Mouse (Mus musculus): ENCODE results near the gene Zfp1. TPM values are rescaled to one million over a fixed set of nuclear protein-coding genes. Genes with fewer than 3 reads are reported as not detected.

Zfp1 gene
- polyA plus RNA-seq, 1 experiment = 5.3 TPM

DNA sequence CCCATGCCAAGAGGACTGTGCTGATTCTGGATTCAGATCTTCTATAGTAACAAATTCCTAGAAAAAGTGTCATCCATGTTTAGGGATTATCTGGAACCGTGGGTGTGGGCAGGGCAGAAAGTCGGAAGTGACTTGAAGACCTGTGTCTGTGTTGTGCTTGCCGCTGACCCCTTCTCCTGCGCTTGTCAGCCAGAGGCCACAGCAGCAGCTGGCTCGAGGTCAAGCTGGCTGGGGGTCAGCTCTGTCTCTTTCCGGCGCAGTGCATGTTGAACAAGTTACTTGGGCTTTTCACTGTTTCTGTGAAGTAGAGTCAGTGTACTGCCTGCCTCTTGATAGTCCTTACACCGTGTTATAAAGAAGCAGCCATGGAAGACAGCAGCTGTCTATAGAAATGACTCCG is 36.2 kb upstream of the Zfp1 start:
- H3K4me2 ChIP-seq (ENCODE audit: low read depth) = no peak overlapping the region
- no peak overlapping the region for H3ac ChIP-seq (ENCODE audit: control insufficient read depth, insufficient read length)
- H3K79me2 ChIP-seq (ENCODE audit: control insufficient read depth, insufficient read depth) = peaks cover 56% of the 10 kb centered on the region
- H3K27me3 ChIP-seq (ENCODE audit: control insufficient read depth, insufficient read depth, insufficient read length) = no peaks in the 10 kb centered on the region
- H3K36me3 ChIP-seq (ENCODE audit: control insufficient read depth, insufficient read depth) = peaks cover under 1% of the 10 kb centered on the region
- TF ChIP-seq POLR2A (IDR thresholded peaks at IDR 0.05; ENCODE audit: insufficient read length, low read depth) (no peak), REST (IDR thresholded peaks at IDR 0.05; ENCODE audit: insufficient read depth, insufficient read length) (no peak), USF1 (IDR thresholded peaks at IDR 0.05; ENCODE audit: low read depth) (no peak), MYOD1 (IDR thresholded peaks at IDR 0.05; ENCODE audit: control insufficient read depth in 1 of 3, insufficient read length in 2 of 3, low read depth in 2 of 3) (no peak), MAX (IDR thresholded peaks at IDR 0.05; ENCODE audit: low read depth) (no peak), E2F4 (IDR thresholded peaks at IDR 0.05; ENCODE audit: insufficient read depth) (no peak), CEBPB (IDR thresholded peaks at IDR 0.05; ENCODE audit: insufficient read depth, poor library complexity, severe bottlenecking) (no peak), TCF3 (IDR thresholded peaks at IDR 0.05; ENCODE audit: insufficient read length, low read depth) (no peak), MYOG (IDR thresholded peaks at IDR 0.05; ENCODE audit: control insufficient read depth in 1 of 3, insufficient read depth in 1 of 3, insufficient read length in 2 of 3, low read depth in 2 of 3) (no peak), SRF (IDR thresholded peaks at IDR 0.05; ENCODE audit: control insufficient read depth, insufficient read length, low read depth) (no peak), POLR2AphosphoS2 (IDR thresholded peaks at IDR 0.05; ENCODE audit: insufficient read length, low read depth) (no peak), TCF12 (IDR thresholded peaks at IDR 0.05; ENCODE audit: insufficient read depth, poor library complexity, severe bottlenecking) (no peak)
- no peak overlapping the region for H3K4me3 ChIP-seq

DNA sequence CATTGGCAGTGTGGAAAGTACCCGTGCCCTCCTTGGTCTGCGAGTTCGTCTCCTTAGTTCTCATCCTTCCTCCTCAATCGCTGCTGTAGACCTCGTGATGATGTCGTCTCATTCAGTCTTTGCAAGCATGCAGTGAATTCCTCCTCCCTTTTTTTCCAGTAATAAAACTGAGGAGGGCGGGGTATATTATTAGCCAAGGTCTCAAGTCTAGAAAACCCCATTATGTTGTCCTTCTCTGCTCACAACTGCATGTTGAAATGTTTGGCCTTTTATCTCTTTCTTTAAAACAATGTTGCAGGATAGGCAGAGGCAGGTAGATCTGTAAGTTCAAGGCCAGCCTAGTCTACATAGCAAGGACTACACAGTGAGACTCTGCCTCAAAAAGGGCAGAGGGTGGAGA is 35.8 kb upstream of the Zfp1 start:
- Histone ChIP-seq H3K4me2 (ENCODE audit: low read depth) (no peak overlapping the region), H3K27me3 (ENCODE audit: control insufficient read depth, insufficient read depth, insufficient read length) (no peaks in the 10 kb centered on the region), H3K36me3 (ENCODE audit: control insufficient read depth, insufficient read depth) (peaks cover 4% of the 10 kb centered on the region), H3K79me2 (ENCODE audit: control insufficient read depth, insufficient read depth) (peaks cover 51% of the 10 kb centered on the region), H3K4me3 (no peak overlapping the region), H3ac (ENCODE audit: control insufficient read depth, insufficient read length) (no peak overlapping the region)
- TF ChIP-seq E2F4 (IDR thresholded peaks at IDR 0.05; ENCODE audit: insufficient read depth) (no peak), SRF (IDR thresholded peaks at IDR 0.05; ENCODE audit: control insufficient read depth, insufficient read length, low read depth) (no peak), TCF12 (IDR thresholded peaks at IDR 0.05; ENCODE audit: insufficient read depth, poor library complexity, severe bottlenecking) (no peak), MYOD1 (IDR thresholded peaks at IDR 0.05; ENCODE audit: control insufficient read depth in 1 of 3, insufficient read length in 2 of 3, low read depth in 2 of 3) (no peak), POLR2A (IDR thresholded peaks at IDR 0.05; ENCODE audit: insufficient read length, low read depth) (no peak), CEBPB (IDR thresholded peaks at IDR 0.05; ENCODE audit: insufficient read depth, poor library complexity, severe bottlenecking) (no peak), TCF3 (IDR thresholded peaks at IDR 0.05; ENCODE audit: insufficient read length, low read depth) (no peak), MAX (IDR thresholded peaks at IDR 0.05; ENCODE audit: low read depth) (no peak), REST (IDR thresholded peaks at IDR 0.05; ENCODE audit: insufficient read depth, insufficient read length) (no peak), MYOG (IDR thresholded peaks at IDR 0.05; ENCODE audit: control insufficient read depth in 1 of 3, insufficient read depth in 1 of 3, insufficient read length in 2 of 3, low read depth in 2 of 3) (no peak), POLR2AphosphoS2 (IDR thresholded peaks at IDR 0.05; ENCODE audit: insufficient read length, low read depth) (no peak), USF1 (IDR thresholded peaks at IDR 0.05; ENCODE audit: low read depth) (no peak)

DNA sequence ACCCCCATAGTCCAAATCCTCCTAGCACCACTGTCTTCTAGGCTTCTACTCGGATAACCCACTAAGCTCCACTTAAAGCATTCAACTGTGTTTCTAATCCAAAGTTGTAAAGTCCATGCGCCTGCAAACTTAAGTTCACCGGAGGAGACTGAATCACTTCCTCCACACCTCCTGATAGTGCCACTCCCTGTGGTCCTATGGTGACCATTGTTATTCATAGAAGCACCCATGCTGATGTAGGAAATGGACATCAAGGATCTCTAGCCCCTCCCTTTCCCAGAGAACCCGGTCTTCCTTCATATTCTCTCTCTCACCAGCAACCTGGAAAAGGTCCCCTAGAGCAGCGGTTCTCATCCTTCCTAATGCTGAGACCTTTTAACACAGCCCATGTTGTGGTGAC is 30.0 kb upstream of the Zfp1 start:
- H3K36me3 ChIP-seq (ENCODE audit: control insufficient read depth, insufficient read depth) = peaks cover 4% of the 10 kb centered on the region
- no peak for TF ChIP-seq POLR2A (IDR thresholded peaks at IDR 0.05; ENCODE audit: insufficient read length, low read depth)
- TF ChIP-seq MAX (IDR thresholded peaks at IDR 0.05; ENCODE audit: low read depth) = no peak
- TF ChIP-seq TCF12 (IDR thresholded peaks at IDR 0.05; ENCODE audit: insufficient read depth, poor library complexity, severe bottlenecking) = no peak
- no peak for TF ChIP-seq TCF3 (IDR thresholded peaks at IDR 0.05; ENCODE audit: insufficient read length, low read depth)
- no peak for TF ChIP-seq MYOG (IDR thresholded peaks at IDR 0.05; ENCODE audit: control insufficient read depth in 1 of 3, insufficient read depth in 1 of 3, insufficient read length in 2 of 3, low read depth in 2 of 3)
- no peak for TF ChIP-seq CEBPB (IDR thresholded peaks at IDR 0.05; ENCODE audit: insufficient read depth, poor library complexity, severe bottlenecking)
- no peak for TF ChIP-seq USF1 (IDR thresholded peaks at IDR 0.05; ENCODE audit: low read depth)
- no peak for TF ChIP-seq REST (IDR thresholded peaks at IDR 0.05; ENCODE audit: insufficient read depth, insufficient read length)
- TF ChIP-seq POLR2AphosphoS2 (IDR thresholded peaks at IDR 0.05; ENCODE audit: insufficient read length, low read depth) = no peak
- TF ChIP-seq SRF (IDR thresholded peaks at IDR 0.05; ENCODE audit: control insufficient read depth, insufficient read length, low read depth) = no peak

DNA sequence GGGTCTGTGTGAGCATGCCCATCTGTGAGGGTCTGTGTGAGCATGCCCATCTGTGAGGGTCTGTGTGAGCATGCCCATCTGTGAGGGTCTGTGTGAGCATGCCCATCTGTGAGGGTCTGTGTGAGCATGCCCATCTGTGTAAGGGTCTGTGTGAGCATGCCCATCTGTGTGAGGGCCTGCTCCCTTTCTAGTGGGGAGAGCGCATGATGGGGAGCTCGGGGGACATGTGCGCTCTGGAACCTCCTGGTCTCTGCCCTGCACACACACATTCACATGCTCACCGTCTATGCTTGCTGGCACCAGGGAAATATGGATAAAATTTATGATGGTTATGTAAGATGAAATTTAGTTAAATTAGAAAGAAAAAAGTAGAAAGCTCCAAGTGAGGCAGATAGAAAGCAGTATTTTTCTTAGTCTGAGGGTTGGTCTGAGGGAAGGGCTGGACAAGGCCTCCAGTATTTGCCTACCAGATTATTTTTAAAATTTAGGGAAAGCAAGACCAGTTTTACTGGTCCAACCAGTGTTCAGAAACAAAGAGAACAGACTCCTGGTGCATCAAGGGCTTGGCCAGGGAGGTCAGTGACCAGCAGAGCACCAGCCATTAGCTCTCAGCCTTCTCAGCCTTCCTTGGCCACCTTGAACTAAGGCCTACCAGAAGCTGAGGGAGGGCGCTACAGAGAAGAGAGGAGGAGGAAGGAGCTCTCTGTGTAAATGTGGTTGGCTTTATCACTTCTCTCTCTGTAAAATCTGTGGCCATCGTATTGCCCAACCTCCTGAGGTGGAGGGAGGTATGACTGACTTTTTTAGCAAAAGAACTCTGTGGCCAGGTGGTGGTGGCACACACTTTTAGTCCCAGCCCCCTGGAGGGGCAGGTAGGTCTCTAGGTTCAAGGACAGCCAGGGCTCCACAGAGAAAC is 28.2 kb upstream of the Zfp1 start:
- Histone ChIP-seq H3ac (ENCODE audit: control insufficient read depth, insufficient read length) (no peak overlapping the region), H3K36me3 (ENCODE audit: control insufficient read depth, insufficient read depth) (peaks cover 4% of the 10 kb centered on the region), H3K79me2 (ENCODE audit: control insufficient read depth, insufficient read depth) (peaks cover 14% of the 10 kb centered on the region), H3K27me3 (ENCODE audit: control insufficient read depth, insufficient read depth, insufficient read length) (no peaks in the 10 kb centered on the region), H3K4me3 (no peak overlapping the region), H3K4me2 (ENCODE audit: low read depth) (no peak overlapping the region)
- TF ChIP-seq MAX (IDR thresholded peaks at IDR 0.05; ENCODE audit: low read depth) (no peak), MYOD1 (IDR thresholded peaks at IDR 0.05; ENCODE audit: control insufficient read depth in 1 of 3, insufficient read length in 2 of 3, low read depth in 2 of 3) (no peak), POLR2A (IDR thresholded peaks at IDR 0.05; ENCODE audit: insufficient read length, low read depth) (no peak), TCF12 (IDR thresholded peaks at IDR 0.05; ENCODE audit: insufficient read depth, poor library complexity, severe bottlenecking) (no peak), E2F4 (IDR thresholded peaks at IDR 0.05; ENCODE audit: insufficient read depth) (no peak), REST (IDR thresholded peaks at IDR 0.05; ENCODE audit: insufficient read depth, insufficient read length) (no peak), CEBPB (IDR thresholded peaks at IDR 0.05; ENCODE audit: insufficient read depth, poor library complexity, severe bottlenecking) (no peak), USF1 (IDR thresholded peaks at IDR 0.05; ENCODE audit: low read depth) (no peak), POLR2AphosphoS2 (IDR thresholded peaks at IDR 0.05; ENCODE audit: insufficient read length, low read depth) (no peak), SRF (IDR thresholded peaks at IDR 0.05; ENCODE audit: control insufficient read depth, insufficient read length, low read depth) (no peak), MYOG (IDR thresholded peaks at IDR 0.05; ENCODE audit: control insufficient read depth in 1 of 3, insufficient read depth in 1 of 3, insufficient read length in 2 of 3, low read depth in 2 of 3) (no peak), TCF3 (IDR thresholded peaks at IDR 0.05; ENCODE audit: insufficient read length, low read depth) (no peak)

More for the DNA sequence above, 30.0 kb upstream of the Zfp1 start:
- no peak overlapping the region for H3K4me2 ChIP-seq (ENCODE audit: low read depth)
- no peak overlapping the region for H3K4me3 ChIP-seq
- no peak overlapping the region for H3ac ChIP-seq (ENCODE audit: control insufficient read depth, insufficient read length)
- peaks cover 17% of the 10 kb centered on the region for H3K79me2 ChIP-seq (ENCODE audit: control insufficient read depth, insufficient read depth)
- no peaks in the 10 kb centered on the region for H3K27me3 ChIP-seq (ENCODE audit: control insufficient read depth, insufficient read depth, insufficient read length)
